Mouse (Mus musculus) embryonic facial prominence, embryonic 13.5 days (tissue): ENCODE results near the gene Rbm47. TPM values are rescaled to one million over a fixed set of nuclear protein-coding genes. Genes with fewer than 3 reads are reported as not detected.

ENCODE experiments used
- ATAC-seq: fragments of 200-750 bp; cut with Nextera tagmentation; 2 replicates; pipeline ENCODE4 v1.8.0; 2017; ENCODE audit warnings: low read depth; ENCODE audit not compliant: insufficient number of reproducible peaks, insufficient read depth, low FRiP score, low TSS enrichment
- H3K27ac ChIP-seq: fragments of 300-500 bp; sonication (generic); 2 replicates; pipeline ENCODE4 v1.5.1; 2015; ENCODE audit warnings: moderate library complexity, mild to moderate bottlenecking, inconsistent platforms
- H3K27me3 ChIP-seq: fragments of 300-500 bp; sonication (generic); 2 replicates; pipeline ENCODE4 v1.6.1; 2015; ENCODE audit warnings: mild to moderate bottlenecking, inconsistent platforms
- H3K36me3 ChIP-seq: fragments of 300-500 bp; sonication (generic); 2 replicates; pipeline ENCODE4 v1.6.1; 2015; ENCODE audit warnings: mild to moderate bottlenecking, inconsistent platforms
- H3K4me1 ChIP-seq: fragments of 300-500 bp; sonication (generic); 2 replicates; pipeline ENCODE4 v1.6.1; 2015; ENCODE audit warnings: inconsistent platforms
- H3K4me2 ChIP-seq: fragments of 300-500 bp; sonication (generic); 2 replicates; pipeline ENCODE4 v1.6.1; 2015; ENCODE audit warnings: moderate library complexity, mild to moderate bottlenecking, inconsistent platforms
- H3K4me3 ChIP-seq: fragments of 300-500 bp; sonication (generic); 2 replicates; pipeline ENCODE4 v1.5.1; 2015; ENCODE audit warnings: mild to moderate bottlenecking, inconsistent platforms
- H3K9ac ChIP-seq: fragments of 300-500 bp; sonication (generic); 2 replicates; pipeline ENCODE4 v1.6.1; 2015; ENCODE audit warnings: mild to moderate bottlenecking, inconsistent platforms
- H3K9me3 ChIP-seq: fragments of 300-500 bp; sonication (generic); 2 replicates; pipeline ENCODE4 v1.6.1; 2016; ENCODE audit warnings: inconsistent platforms
- WGBS: fragments of 180-500 bp; shearing (Covaris S2); methylation state at CpG from one replicate; pipeline ENCODE4 v1.1.7; 2015; ENCODE audit warnings: mixed read lengths; 5-methylcytosine and 5-hydroxymethylcytosine counted together
- polyA plus RNA-seq: library from polyadenylated mRNA; unstranded; fragments of >200 nt; fragmentation: Nextera tagmentation; extraction: Ambion mirVana; gene quantifications from 2 replicates; pipeline ENCODE4 v1.2.1, GENCODE M21; 2015

Gene Rbm47
- polyA plus RNA-seq, 1 experiment from 2014 or later = 6.8 TPM

- no peak overlapping the region for H3K9ac ChIP-seq
- no peak overlapping the region for H3K4me3 ChIP-seq
- 88% methylated on average over 4 of the region's 4 CpGs for WGBS
- no peak for ATAC-seq
- H3K27ac ChIP-seq = no peak overlapping the region
- no peak overlapping the region for H3K4me2 ChIP-seq
- no peaks in the 10 kb centered on the region; the same call in 1 of the 2 replicates for H3K4me1 ChIP-seq
- H3K9me3 ChIP-seq = no peaks in the 10 kb centered on the region
- H3K27me3 ChIP-seq = no peaks in the 10 kb centered on the region
- H3K36me3 ChIP-seq = no peaks in the 10 kb centered on the region
These were observed 48.9 kb downstream of the Rbm47 start for GRCm38 (mm10) chr5:66124089-66124400.

GRCm38 (mm10) chr5:66123295-66124088 is 49.4 kb downstream of the Rbm47 start:
- H3K9ac ChIP-seq = no peak overlapping the region
- WGBS = 89% methylated on average over 12 of the region's 12 CpGs
- no peak overlapping the region for H3K27ac ChIP-seq
- H3K4me3 ChIP-seq = no peak overlapping the region
- H3K4me1 ChIP-seq = no peaks in the 10 kb centered on the region; the same call in 1 of the 2 replicates
- no peaks in the 10 kb centered on the region for H3K27me3 ChIP-seq
- no peaks in the 10 kb centered on the region for H3K9me3 ChIP-seq
- no peaks in the 10 kb centered on the region for H3K36me3 ChIP-seq
- ATAC-seq = no peak
- no peak overlapping the region for H3K4me2 ChIP-seq

- ATAC-seq = no peak
- Histone ChIP-seq H3K27me3 (no peaks in the 10 kb centered on the region), H3K4me3 (no peak overlapping the region), H3K27ac (no peak overlapping the region), H3K9ac (no peak overlapping the region), H3K36me3 (no peaks in the 10 kb centered on the region), H3K4me2 (no peak overlapping the region), H3K4me1 (no peaks in the 10 kb centered on the region; the same call in 1 of the 2 replicates), H3K9me3 (no peaks in the 10 kb centered on the region)
These were observed 51.7 kb downstream of the Rbm47 start for GRCm38 (mm10) chr5:66121255-66121654.

GRCm38 (mm10) chr5:66114751-66115150 is 58.2 kb downstream of the Rbm47 start:
- no peak for ATAC-seq
- 63% methylated on average over 14 of the region's 14 CpGs for WGBS
- H3K4me2 ChIP-seq = no peak overlapping the region
- H3K27me3 ChIP-seq = no peaks in the 10 kb centered on the region
- 0 out of 2 replicates have a peak, but pooled peaks cover 3% of the 10 kb centered on the region for H3K4me1 ChIP-seq
- H3K4me3 ChIP-seq = no peak overlapping the region
- H3K36me3 ChIP-seq = no peaks in the 10 kb centered on the region
- no peaks in the 10 kb centered on the region for H3K9me3 ChIP-seq
- H3K27ac ChIP-seq = peak overlapping the region; percentile 33; the same call in 1 of the 2 replicates
- H3K9ac ChIP-seq = no peak overlapping the region

- no peak for ATAC-seq
- 51% methylated on average over 6 of the region's 6 CpGs for WGBS
- no peak overlapping the region for H3K4me3 ChIP-seq
These were observed 58.7 kb downstream of the Rbm47 start for GRCm38 (mm10) chr5:66114208-66114607.

GRCm38 (mm10) chr5:66112059-66112458 is 60.9 kb downstream of the Rbm47 start:
- Histone ChIP-seq H3K4me2 (no peak overlapping the region), H3K4me3 (no peak overlapping the region), H3K27me3 (no peaks in the 10 kb centered on the region), H3K9ac (no peak overlapping the region), H3K4me1 (0 out of 2 replicates have a peak, but pooled peaks cover 3% of the 10 kb centered on the region), H3K9me3 (no peaks in the 10 kb centered on the region), H3K27ac (no peak overlapping the region), H3K36me3 (no peaks in the 10 kb centered on the region)
- no peak for ATAC-seq
- 74% methylated on average over 8 of the region's 8 CpGs for WGBS

More at GRCm38 (mm10) chr5:66114208-66114607, 58.7 kb downstream of the Rbm47 start:
- Histone ChIP-seq H3K27me3 (no peaks in the 10 kb centered on the region), H3K27ac (0 out of 2 replicates have a peak overlapping the region, but pooled peaks have one; percentile 33), H3K9ac (no peak overlapping the region), H3K36me3 (no peaks in the 10 kb centered on the region), H3K4me2 (no peak overlapping the region), H3K4me1 (0 out of 2 replicates have a peak, but pooled peaks cover 3% of the 10 kb centered on the region), H3K9me3 (no peaks in the 10 kb centered on the region)

- Histone ChIP-seq H3K4me2 (no peak overlapping the region), H3K9ac (no peak overlapping the region), H3K27me3 (no peaks in the 10 kb centered on the region), H3K4me3 (no peak overlapping the region), H3K9me3 (no peaks in the 10 kb centered on the region), H3K27ac (no peak overlapping the region), H3K4me1 (no peaks in the 10 kb centered on the region), H3K36me3 (no peaks in the 10 kb centered on the region)
- no peak for ATAC-seq
- WGBS = 84% methylated on average over 9 of the region's 9 CpGs
These were observed 66.5 kb downstream of the Rbm47 start for GRCm38 (mm10) chr5:66106372-66106771.

GRCm38 (mm10) chr5:66105946-66106345 is 67.0 kb downstream of the Rbm47 start:
- H3K9me3 ChIP-seq = no peaks in the 10 kb centered on the region
- no peaks in the 10 kb centered on the region for H3K4me1 ChIP-seq
- 88% methylated on average over 7 of the region's 7 CpGs for WGBS
- H3K9ac ChIP-seq = no peak overlapping the region
- no peak for ATAC-seq
- H3K27ac ChIP-seq = no peak overlapping the region
- no peaks in the 10 kb centered on the region for H3K27me3 ChIP-seq
- no peak overlapping the region for H3K4me2 ChIP-seq
- H3K36me3 ChIP-seq = no peaks in the 10 kb centered on the region
- no peak overlapping the region for H3K4me3 ChIP-seq

- no peak overlapping the region for H3K4me3 ChIP-seq
- ATAC-seq = no peak
- no peak overlapping the region for H3K9ac ChIP-seq
- no peaks in the 10 kb centered on the region for H3K27me3 ChIP-seq
- H3K4me2 ChIP-seq = no peak overlapping the region
- no peaks in the 10 kb centered on the region for H3K9me3 ChIP-seq
- H3K4me1 ChIP-seq = no peaks in the 10 kb centered on the region
- no peak overlapping the region for H3K27ac ChIP-seq
- WGBS = 76% methylated on average over 3 of the region's 3 CpGs
- H3K36me3 ChIP-seq = no peaks in the 10 kb centered on the region
These were observed 67.6 kb downstream of the Rbm47 start for GRCm38 (mm10) chr5:66105366-66105765.

- Histone ChIP-seq H3K27me3 (no peaks in the 10 kb centered on the region), H3K4me2 (no peak overlapping the region), H3K9ac (no peak overlapping the region), H3K4me3 (no peak overlapping the region), H3K36me3 (no peaks in the 10 kb centered on the region), H3K4me1 (no peaks in the 10 kb centered on the region), H3K9me3 (no peaks in the 10 kb centered on the region), H3K27ac (no peak overlapping the region)
- ATAC-seq = no peak
- 70% methylated on average over 5 of the region's 5 CpGs for WGBS
These were observed 69.5 kb downstream of the Rbm47 start for GRCm38 (mm10) chr5:66103386-66103785.

GRCm38 (mm10) chr5:66102821-66103220 is 70.1 kb downstream of the Rbm47 start:
- H3K4me1 ChIP-seq = no peaks in the 10 kb centered on the region
- no peak overlapping the region for H3K9ac ChIP-seq
- H3K4me3 ChIP-seq = no peak overlapping the region
- H3K27ac ChIP-seq = 0 out of 2 replicates have a peak overlapping the region, but pooled peaks have one; percentile 23
- no peaks in the 10 kb centered on the region for H3K27me3 ChIP-seq
- no peak for ATAC-seq
- no peaks in the 10 kb centered on the region for H3K9me3 ChIP-seq
- WGBS = 83% methylated on average over 3 of the region's 3 CpGs
- no peak overlapping the region for H3K4me2 ChIP-seq
- H3K36me3 ChIP-seq = no peaks in the 10 kb centered on the region

- no peak overlapping the region for H3K27ac ChIP-seq
- no peak overlapping the region for H3K4me3 ChIP-seq
- H3K36me3 ChIP-seq = no peaks in the 10 kb centered on the region
- no peaks in the 10 kb centered on the region for H3K4me1 ChIP-seq
- no peak overlapping the region for H3K9ac ChIP-seq
- H3K27me3 ChIP-seq = no peaks in the 10 kb centered on the region
- WGBS = 68% methylated on average over 3 of the region's 3 CpGs
- no peak for ATAC-seq
- H3K9me3 ChIP-seq = no peaks in the 10 kb centered on the region
- H3K4me2 ChIP-seq = no peak overlapping the region
These were observed 71.3 kb downstream of the Rbm47 start for GRCm38 (mm10) chr5:66101577-66101976.
